Mouse (Mus musculus) heart, adult 18-20 months (tissue): Measurements from ENCODE around the gene Acoxl. TPM values are rescaled to one million over a fixed set of nuclear protein-coding genes. Genes with fewer than 3 reads are reported as not detected.

ENCODE experiments used
- DNase-seq, 2 experiments: peaks; one replicate each; pipeline ENCODE4 v3.0.0; 2021 to 2022; ENCODE audit warnings: mixed read lengths in 1 of 2
- long read RNA-seq, 2 experiments: library from polyadenylated mRNA; stranded (forward); transcript quantifications; one replicate each; pipeline ENCODE4 v2.0.0; 2021
- total RNA-seq, 2 experiments: library from RNA; stranded (reverse); gene quantifications; 2 replicates each; pipeline ENCODE4 v1.2.3; 2021

The Acoxl gene
- not detected for total RNA-seq
- long read RNA-seq, experiment 1, result 0 reads
- long read RNA-seq, experiment 2, result 0 reads

- DNase-seq, result no peak
Observed at GRCm38 (mm10) chr2:127838576-127838975, at the start of gene Acoxl. Acoxl (plus strand) TSS chr2:127838876.

- no peak for DNase-seq
Observed at GRCm38 (mm10) chr2:127789138-127789537, 49.5 kb upstream of the Acoxl start.

- DNase-seq, result no peak
Observed at GRCm38 (mm10) chr2:127789651-127790270, 48.9 kb upstream of the Acoxl start.

- peak; percentile 92 for DNase-seq
Observed at GRCm38 (mm10) chr2:127791919-127792603, 46.6 kb upstream of the Acoxl start, which contains the start of gene Mtln. Mtln (minus strand) TSS chr2:127792488.

- peak; percentile 93 to 94 for DNase-seq
Observed at GRCm38 (mm10) chr2:127831401-127832102, 7.1 kb upstream of the Acoxl start, which contains the start of gene Bub1. Bub1 (minus strand) TSS chr2:127831865.

GRCm38 (mm10) chr2:127832103-127832832 lies 6.4 kb upstream of the Acoxl start:
- no peak for DNase-seq

- DNase-seq, result peak in 1 of 2 experiments; percentile 20
Observed at GRCm38 (mm10) chr2:127832833-127833190, 5.9 kb upstream of the Acoxl start.

GRCm38 (mm10) chr2:127839425-127839824 lies 749 bp downstream of the Acoxl start:
- DNase-seq, result no peak

- no peak for DNase-seq
Observed at GRCm38 (mm10) chr2:127841402-127841801, 2.7 kb downstream of the Acoxl start.

- DNase-seq, result peak in 1 of 2 experiments; percentile 14
Observed at GRCm38 (mm10) chr2:127842421-127842820, 3.7 kb downstream of the Acoxl start.

- peak; percentile 52 to 61 for DNase-seq
Observed at GRCm38 (mm10) chr2:127845346-127845982, 6.8 kb downstream of the Acoxl start.

GRCm38 (mm10) chr2:127846008-127846407 lies 7.3 kb downstream of the Acoxl start:
- no peak for DNase-seq

- no peak for DNase-seq
Observed at GRCm38 (mm10) chr2:127846571-127846970, 7.9 kb downstream of the Acoxl start.

- DNase-seq, result peak in 1 of 2 experiments; percentile 44
Observed at GRCm38 (mm10) chr2:127850371-127850770, 11.7 kb downstream of the Acoxl start.

GRCm38 (mm10) chr2:127854332-127854991 lies 15.8 kb downstream of the Acoxl start:
- DNase-seq, result peak; percentile 93 to 96

GRCm38 (mm10) chr2:127864381-127864780 lies 25.7 kb downstream of the Acoxl start:
- DNase-seq, result no peak

- DNase-seq, result no peak
Observed at GRCm38 (mm10) chr2:127881063-127881462, 42.4 kb downstream of the Acoxl start.

GRCm38 (mm10) chr2:127889432-127889831 lies 50.8 kb downstream of the Acoxl start:
- peak; percentile 82 to 96 for DNase-seq

GRCm38 (mm10) chr2:127889979-127890378 lies 51.3 kb downstream of the Acoxl start:
- no peak for DNase-seq

- DNase-seq, result peak; percentile 11 to 17
Observed at GRCm38 (mm10) chr2:127890526-127890925, 51.9 kb downstream of the Acoxl start.

- no peak for DNase-seq
Observed at GRCm38 (mm10) chr2:127891056-127891455, 52.4 kb downstream of the Acoxl start.
